Comparison of ENCODE assay signal across 25 mouse cellular contexts in genomic region chr10:7820171-7820570, GRCm38 (mm10).
"Had no signal": no experiment of that assay in that cellular context is flagged by ENCODE, and none has a peak within 500 bp of the region (broad histone marks: within the 10 kb centered on the region; RNA-seq: fewer than 3 reads in every experiment).

No protein-coding gene starts in this region.

- H3K4me1 ChIP-seq: heart, embryonic 10.5 days; hindbrain, embryonic 10.5 days; hindbrain, embryonic 12.5 days; kidney, embryonic 15.5 days; limb, embryonic 13.5 days; limb, embryonic 15.5 days had no signal

- H3K27me3 ChIP-seq: heart, embryonic 12.5 days; hindbrain, embryonic 12.5 days; kidney, embryonic 15.5 days; limb, embryonic 13.5 days; limb, embryonic 15.5 days had no signal

- H3K4me3 ChIP-seq: gastrocnemius, adult 2 months; heart, adult 2 months; heart, embryonic 10.5 days; heart, embryonic 12.5 days; hindbrain, embryonic 10.5 days; hindbrain, embryonic 12.5 days; kidney, embryonic 15.5 days; limb, embryonic 13.5 days; limb, embryonic 15.5 days had no signal

- H3K4me2 ChIP-seq: heart, embryonic 12.5 days; hindbrain, embryonic 12.5 days; hindbrain, embryonic 14.5 days; kidney, embryonic 15.5 days; limb, embryonic 13.5 days; limb, embryonic 15.5 days had no signal

- ATAC-seq: hindbrain, embryonic 16.5 days; intestine, embryonic 16.5 days had no signal

- DNase-seq: gastrocnemius, adult 2 months; gastrocnemius, postnatal 10 days; gastrocnemius, postnatal 25 days; heart, adult 2 months; heart, postnatal 10 days; heart, postnatal 4 days; kidney, adult 11 months; kidney, adult 2 months; kidney, adult 9 months; kidney, postnatal 14 days; kidney, postnatal 36 days; layer of hippocampus, adult 9-11 months; layer of hippocampus, postnatal 36 days; left cerebral cortex, postnatal 4 days had no signal

- H3K9me3 ChIP-seq: heart, embryonic 10.5 days; heart, embryonic 12.5 days; hindbrain, embryonic 10.5 days; hindbrain, embryonic 12.5 days; kidney, embryonic 15.5 days; limb, embryonic 13.5 days; limb, embryonic 15.5 days had no signal

- H3K9ac ChIP-seq: heart, embryonic 12.5 days; hindbrain, embryonic 12.5 days; hindbrain, embryonic 14.5 days; kidney, embryonic 15.5 days; limb, embryonic 13.5 days; limb, embryonic 15.5 days had no signal

- H3K27ac ChIP-seq: gastrocnemius, adult 2 months; heart, adult 2 months; heart, embryonic 10.5 days; hindbrain, embryonic 10.5 days; hindbrain, embryonic 12.5 days; hindbrain, embryonic 14.5 days; kidney, embryonic 15.5 days; kidney, postnatal 0 days; limb, embryonic 13.5 days; limb, embryonic 15.5 days had no signal
